Mouse (Mus musculus) embryonic facial prominence, embryonic 14.5 days (tissue): ENCODE measurements around the gene Mmp25. TPM values are rescaled to one million over a fixed set of nuclear protein-coding genes. Genes with fewer than 3 reads are reported as not detected.
A peak's percentile ranks its signal among the peaks of the same experiment; 100 is the strongest.

Experiments used
- ATAC-seq: fragments of 200-750 bp; cut with Nextera tagmentation; 2 replicates; pipeline ENCODE4 v1.8.0; 2017; ENCODE audit warnings: low read depth, moderate number of reproducible peaks, moderate TSS enrichment
- DNase-seq: peaks from one replicate; pipeline ENCODE4 v3.0.0-alpha.2; 2015; ENCODE audit warnings: low spot score
- H3K27ac ChIP-seq: fragments of 300-500 bp; sonication (generic); replicated peaks from 2 replicates; pipeline ENCODE4 v1.5.1; 2014; ENCODE audit warnings: low read depth, mild to moderate bottlenecking, low read length, moderate library complexity
- H3K27me3 ChIP-seq: fragments of 300-500 bp; sonication (generic); replicated peaks from 2 replicates; pipeline ENCODE4 v1.6.1; 2014; ENCODE audit warnings: low read length; ENCODE audit not compliant: control insufficient read depth, insufficient read depth
- H3K36me3 ChIP-seq: fragments of 300-500 bp; sonication (generic); 2 replicates; pipeline ENCODE4 v1.6.1; 2014; ENCODE audit warnings: low read length, mixed read lengths; ENCODE audit not compliant: control insufficient read depth, insufficient read depth
- H3K4me1 ChIP-seq: fragments of 300-500 bp; sonication (generic); 2 replicates; pipeline ENCODE4 v1.6.1; 2014; ENCODE audit warnings: antibody characterized with exemption, low read length; ENCODE audit not compliant: control insufficient read depth, insufficient read depth
- H3K4me2 ChIP-seq: fragments of 300-500 bp; sonication (generic); 2 replicates; pipeline ENCODE4 v1.6.1; 2014; ENCODE audit warnings: low read depth, mild to moderate bottlenecking, low read length, moderate library complexity, mixed read lengths
- H3K4me3 ChIP-seq: fragments of 300-500 bp; sonication (generic); 2 replicates; pipeline ENCODE4 v1.5.1; 2014; ENCODE audit warnings: low read depth, mild to moderate bottlenecking, low read length
- H3K9ac ChIP-seq: fragments of 300-500 bp; sonication (generic); 2 replicates; pipeline ENCODE4 v1.6.1; 2014; ENCODE audit warnings: low read depth, mild to moderate bottlenecking, low read length, moderate library complexity, mixed read lengths
- H3K9me3 ChIP-seq: fragments of 300-500 bp; sonication (generic); 2 replicates; pipeline ENCODE4 v1.6.1; 2016; ENCODE audit warnings: low read length; ENCODE audit not compliant: control insufficient read depth
- WGBS: fragments of 180-500 bp; shearing (Covaris S2); extraction: QIAGEN DNeasy Blood & Tissue Kit; methylation state at CpG from one replicate; pipeline ENCODE4 v1.1.7; 2014; 5-methylcytosine and 5-hydroxymethylcytosine counted together
- polyA plus RNA-seq: library from polyadenylated mRNA; unstranded; fragments of >200 nt; fragmentation: Nextera tagmentation; extraction: Ambion mirVana; gene quantifications from 2 replicates; pipeline ENCODE4 v1.2.1, GENCODE M21; 2014

Gene Mmp25
- polyA plus RNA-seq, 1 experiment from 2014 or later: 0.90 TPM

- H3K36me3 ChIP-seq: peaks cover 13% of the 10 kb centered on the region; the same call in 1 of the 2 replicates
- DNase-seq (peak; percentile 88), ATAC-seq (peak; percentile 92)
- no peak overlapping the region for H3K27ac ChIP-seq
- WGBS: 2% methylated on average over 22 of the region's 22 CpGs
- peak overlapping the region; percentile 61 for H3K4me3 ChIP-seq
- peak overlapping the region; percentile 75 for H3K4me2 ChIP-seq
- peak overlapping the region; percentile 74 for H3K9ac ChIP-seq
- H3K27me3 ChIP-seq: no peaks in the 10 kb centered on the region
- H3K4me1 ChIP-seq: 0 out of 2 replicates have a peak, but pooled peaks cover 8% of the 10 kb centered on the region
- no peaks in the 10 kb centered on the region for H3K9me3 ChIP-seq
Measured at GRCm38 (mm10) chr17:23585721-23586491, 59.2 kb downstream of the Mmp25 start.

- 0 out of 2 replicates have a peak, but pooled peaks cover 8% of the 10 kb centered on the region for H3K4me1 ChIP-seq
- H3K27me3 ChIP-seq: no peaks in the 10 kb centered on the region
- peaks cover 24% of the 10 kb centered on the region for H3K36me3 ChIP-seq
- H3K9me3 ChIP-seq: no peaks in the 10 kb centered on the region
- WGBS: 86% methylated on average over 8 of the region's 8 CpGs
- H3K4me3 ChIP-seq: peak overlapping the region; percentile 61
- ATAC-seq (no peak), DNase-seq (no peak)
- no peak overlapping the region; the same call in 1 of the 2 replicates for H3K9ac ChIP-seq
- H3K4me2 ChIP-seq: peak overlapping the region; percentile 75
- H3K27ac ChIP-seq: no peak overlapping the region
Measured at GRCm38 (mm10) chr17:23584786-23585185, 60.3 kb downstream of the Mmp25 start.

Other genes with a start within 250 kb of the Mmp25 start
- gene Vmn2r117, start 165.6 kb downstream of the Mmp25 start, polyA plus RNA-seq: not detected in 2 replicates
- gene Zfp213, start 81.0 kb downstream of the Mmp25 start, polyA plus RNA-seq: 17.7 and 18.2 TPM in 2 replicates
- gene Zfp13, start 45.8 kb downstream of the Mmp25 start, polyA plus RNA-seq: 11.6 and 11.7 TPM in 2 replicates
- 0.14 TPM in 1 of 2 replicates, not detected in the other for gene Zscan10, start 44.4 kb downstream of the Mmp25 start, polyA plus RNA-seq
- 3.1 and 3.9 TPM in 2 replicates for gene Bicdl2, start 15.2 kb upstream of the Mmp25 start, polyA plus RNA-seq
- 94.8 and 107 TPM in 2 replicates for gene Hcfc1r1, start 28.3 kb upstream of the Mmp25 start, polyA plus RNA-seq
- gene Thoc6, start 28.6 kb upstream of the Mmp25 start, polyA plus RNA-seq: 35.1 and 38.1 TPM in 2 replicates
- gene Tnfrsf12a, start 32.2 kb upstream of the Mmp25 start, polyA plus RNA-seq: 23.3 and 30.7 TPM in 2 replicates
- 17.0 and 22.6 TPM in 2 replicates for gene Cldn6, start 34.0 kb upstream of the Mmp25 start, polyA plus RNA-seq
- gene Cldn9, start 38.7 kb upstream of the Mmp25 start, polyA plus RNA-seq: 14.6 and 17.9 TPM in 2 replicates
- gene 1520401A03Rik, start 77.5 kb upstream of the Mmp25 start, polyA plus RNA-seq: 1.6 and 2.8 TPM in 2 replicates
- 39.6 and 40.3 TPM in 2 replicates for gene Pkmyt1, start 81.1 kb upstream of the Mmp25 start, polyA plus RNA-seq
- 20.9 and 22.9 TPM in 2 replicates for gene Paqr4, start 95.6 kb upstream of the Mmp25 start, polyA plus RNA-seq
- gene Kremen2, start 100.6 kb upstream of the Mmp25 start, polyA plus RNA-seq: 12.9 and 21.2 TPM in 2 replicates
- gene Flywch1, start 126.3 kb upstream of the Mmp25 start, polyA plus RNA-seq: 62.9 and 74.7 TPM in 2 replicates
- 27.0 and 33.9 TPM in 2 replicates for gene Flywch2, start 140.8 kb upstream of the Mmp25 start, polyA plus RNA-seq
- gene Srrm2, start 145.3 kb upstream of the Mmp25 start, polyA plus RNA-seq: 320 and 345 TPM in 2 replicates
- gene Elob, start 183.9 kb upstream of the Mmp25 start, polyA plus RNA-seq: 1,099 and 1,112 TPM in 2 replicates
- 0.77 and 0.88 TPM in 2 replicates for gene Prss33, start 190.8 kb upstream of the Mmp25 start, polyA plus RNA-seq
- gene Prss32, start 198.6 kb upstream of the Mmp25 start, polyA plus RNA-seq: 0.25 TPM in 1 of 2 replicates, not detected in the other
- 0.64 and 1.1 TPM in 2 replicates for gene Prss41, start 198.9 kb upstream of the Mmp25 start, polyA plus RNA-seq
- not detected in 2 replicates for gene Prss21, start 222.8 kb upstream of the Mmp25 start, polyA plus RNA-seq
- 2.3 and 6.8 TPM in 2 replicates for gene Dcpp1, start 235.6 kb upstream of the Mmp25 start, polyA plus RNA-seq
- not detected in 2 replicates for gene Dcpp2, start 235.6 kb upstream of the Mmp25 start, polyA plus RNA-seq